Mouse (Mus musculus): ENCODE data around the gene Klrb1f. TPM values are rescaled to one million over a fixed set of nuclear protein-coding genes. Genes with fewer than 3 reads are reported as not detected.
"Not testable (repeated sequence)": the region's sequence is repeated elsewhere in the genome, so short reads cannot be mapped to it uniquely, and the experiment has no call there.

Gene Klrb1f
- total and polyA plus RNA-seq, 3 experiments, result 1.2 TPM; not detected in 2

- TF ChIP-seq POLR2A (IDR thresholded peaks at IDR 0.05; ENCODE audit: insufficient read depth, low read depth, low read length) (no peak), CTCF (IDR thresholded peaks at IDR 0.05) (peak; percentile 82)
- Histone ChIP-seq H3K4me3 (no peak overlapping the region), H3K27me3 (ENCODE audit: control insufficient read depth, insufficient read depth, low read length) (no peaks in the 10 kb centered on the region), H3K36me3 (ENCODE audit: control insufficient read depth, insufficient read depth, low read length) (no peaks in the 10 kb centered on the region), H3K9ac (ENCODE audit: low read depth, low read length) (no peak overlapping the region), H3K79me2 (replicated peaks; ENCODE audit: control insufficient read depth, insufficient read depth, low read length) (no peaks in the 10 kb centered on the region), H3K4me1 (ENCODE audit: control insufficient read depth, insufficient read depth, low read length) (no peaks in the 10 kb centered on the region), H3K27ac (no peak overlapping the region)
- 44% methylated on average over 1 of the region's 1 CpGs for WGBS
- intact Hi-C loops (cut with DNase I), result loop anchor here (1.0 to 5.0 kb wide), 2 partner anchors 35 to 213 kb away; no protein-coding TSS in a partner anchor
- peak; percentile 17 to 25 for DNase-seq
These were observed 21.3 kb downstream of the Klrb1f start for GRCm38 (mm10) chr6:129066986-129067385.

- intact Hi-C loops (cut with DNase I), result no loop called here
- DNase-seq, result no peak
- TF ChIP-seq EP300 (IDR thresholded peaks at IDR 0.05; ENCODE audit: insufficient read depth, low read depth, low read length) (no peak), POLR2A (IDR thresholded peaks at IDR 0.05; ENCODE audit: insufficient read depth, low read depth, low read length) (no peak), CTCF (IDR thresholded peaks at IDR 0.05) (no peak)
- no peaks in the 10 kb centered on the region for H3K79me2 ChIP-seq (replicated peaks; ENCODE audit: control insufficient read depth, insufficient read depth, low read length)
- no peaks in the 10 kb centered on the region for H3K36me3 ChIP-seq (ENCODE audit: control insufficient read depth, insufficient read depth, low read length)
- no peaks in the 10 kb centered on the region for H3K4me1 ChIP-seq (ENCODE audit: control insufficient read depth, insufficient read depth, low read length)
- 89% methylated on average over 6 of the region's 6 CpGs for WGBS
- H3K27me3 ChIP-seq (ENCODE audit: control insufficient read depth, insufficient read depth, low read length), result no peaks in the 10 kb centered on the region
- H3K27ac ChIP-seq, result no peak overlapping the region
- H3K4me3 ChIP-seq, result no peak overlapping the region
- no peak overlapping the region for H3K9ac ChIP-seq (ENCODE audit: low read depth, low read length)
These were observed 39.4 kb downstream of the Klrb1f start for GRCm38 (mm10) chr6:129085098-129085497.

- H3K4me1 ChIP-seq (ENCODE audit: control insufficient read depth, insufficient read depth, low read length); H3K27me3 ChIP-seq (ENCODE audit: control insufficient read depth, insufficient read depth, low read length); H3K79me2 ChIP-seq (replicated peaks; ENCODE audit: control insufficient read depth, insufficient read depth, low read length); DNase-seq; H3K36me3 ChIP-seq (ENCODE audit: control insufficient read depth, insufficient read depth, low read length); intact Hi-C loops (cut with DNase I); H3K9ac ChIP-seq (ENCODE audit: low read depth, low read length); H3K4me3 ChIP-seq; H3K27ac ChIP-seq: not testable (repeated sequence)
- WGBS, result 76% methylated on average over 2 of the region's 2 CpGs
These were observed 40.3 kb downstream of the Klrb1f start for GRCm38 (mm10) chr6:129086031-129086430.

- Histone ChIP-seq H3K9ac (ENCODE audit: low read depth, low read length) (no peak overlapping the region), H3K79me2 (replicated peaks; ENCODE audit: control insufficient read depth, insufficient read depth, low read length) (no peaks in the 10 kb centered on the region), H3K4me3 (no peak overlapping the region), H3K4me1 (ENCODE audit: control insufficient read depth, insufficient read depth, low read length) (no peaks in the 10 kb centered on the region), H3K36me3 (ENCODE audit: control insufficient read depth, insufficient read depth, low read length) (no peaks in the 10 kb centered on the region), H3K27ac (no peak overlapping the region), H3K27me3 (ENCODE audit: control insufficient read depth, insufficient read depth, low read length) (no peaks in the 10 kb centered on the region)
- TF ChIP-seq CTCF (IDR thresholded peaks at IDR 0.05) (peak; percentile 84), POLR2A (IDR thresholded peaks at IDR 0.05; ENCODE audit: insufficient read depth, low read depth, low read length) (no peak), EP300 (IDR thresholded peaks at IDR 0.05; ENCODE audit: insufficient read depth, low read depth, low read length) (no peak)
- intact Hi-C loops (cut with DNase I), result loop anchor here (1.0 to 2.0 kb wide), 2 partner anchors 167 to 233 kb away; no protein-coding TSS in a partner anchor
- 66% methylated on average over 1 of the region's 1 CpGs for WGBS
- no peak for DNase-seq
These were observed 42.5 kb downstream of the Klrb1f start for GRCm38 (mm10) chr6:129088161-129088560.

- H3K4me1 ChIP-seq (ENCODE audit: control insufficient read depth, insufficient read depth, low read length); H3K27ac ChIP-seq; H3K36me3 ChIP-seq (ENCODE audit: control insufficient read depth, insufficient read depth, low read length); H3K9ac ChIP-seq (ENCODE audit: low read depth, low read length); H3K79me2 ChIP-seq (replicated peaks; ENCODE audit: control insufficient read depth, insufficient read depth, low read length); H3K27me3 ChIP-seq (ENCODE audit: control insufficient read depth, insufficient read depth, low read length); DNase-seq; H3K4me3 ChIP-seq: not testable (repeated sequence)
- 94% methylated on average over 8 of the region's 8 CpGs for WGBS
- intact Hi-C loops (cut with DNase I), result loop anchor here (1.0 to 2.0 kb wide), 2 partner anchors 167 to 234 kb away; no protein-coding TSS in a partner anchor
These were observed 42.9 kb downstream of the Klrb1f start for GRCm38 (mm10) chr6:129088596-129088995.

GRCm38 (mm10) chr6:129095166-129095565 lies 49.5 kb downstream of the Klrb1f start:
- Histone ChIP-seq H3K79me2 (replicated peaks; ENCODE audit: control insufficient read depth, insufficient read depth, low read length) (no peaks in the 10 kb centered on the region), H3K27me3 (ENCODE audit: control insufficient read depth, insufficient read depth, low read length) (no peaks in the 10 kb centered on the region), H3K9ac (ENCODE audit: low read depth, low read length) (peak overlapping the region; percentile 45), H3K36me3 (ENCODE audit: control insufficient read depth, insufficient read depth, low read length) (peaks cover 11% of the 10 kb centered on the region), H3K27ac (peak overlapping the region; percentile 67), H3K4me1 (ENCODE audit: control insufficient read depth, insufficient read depth, low read length) (peaks cover 4% of the 10 kb centered on the region), H3K4me3 (no peak overlapping the region)
- TF ChIP-seq POLR2A (IDR thresholded peaks at IDR 0.05; ENCODE audit: insufficient read depth, low read depth, low read length), result no peak
- peak; percentile 99 for TF ChIP-seq CTCF (IDR thresholded peaks at IDR 0.05)
- peak in 1 of 2 experiments; percentile 36 for DNase-seq
- intact Hi-C loops (cut with DNase I), result loop anchor here (1.0 to 10.0 kb wide), 2 partner anchors 143 to 270 kb away; no protein-coding TSS in a partner anchor
